Mouse (Mus musculus) urinary bladder, postnatal 14 days (tissue): ENCODE measurements at regions not wholly inside any gene's neighbourhood (a gene's known extent, or its start where the extent isn't known, plus 50 kb on each side); places are given as distances from the start of the nearest gene placed in this dataset.
"Not testable (repeated sequence)": the region's sequence is repeated elsewhere in the genome, so short reads cannot be mapped to it uniquely, and the experiment has no call there.

ENCODE experiments used
- DNase-seq: peaks from one replicate; pipeline ENCODE4 v3.0.0; 2021; ENCODE audit warnings: low spot score

DNA sequence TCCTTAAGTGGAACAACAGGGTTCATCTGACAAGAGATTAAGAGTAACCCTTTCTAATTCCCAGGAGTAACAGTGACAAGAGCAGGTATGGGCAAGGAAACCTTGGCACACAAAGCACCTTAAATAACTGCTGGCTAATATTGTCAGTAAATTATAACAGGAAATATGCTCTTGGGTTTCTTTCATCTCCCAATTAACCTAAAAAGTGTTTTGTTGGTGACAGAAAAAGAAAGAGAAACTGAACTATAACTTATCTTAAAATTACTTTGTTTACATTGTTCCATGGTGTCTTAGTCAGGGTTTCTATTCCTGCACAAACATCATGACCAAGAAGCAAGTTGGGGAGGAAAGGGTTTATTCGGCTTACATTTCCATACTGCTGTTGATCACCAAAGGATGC is 170.0 kb upstream of the Ngly1 start:
- DNase-seq = no peak

- not testable (repeated sequence) for DNase-seq
Observed at GRCm38 (mm10) chr14:16087231-16087630, 161.8 kb upstream of the Ngly1 start.

DNA sequence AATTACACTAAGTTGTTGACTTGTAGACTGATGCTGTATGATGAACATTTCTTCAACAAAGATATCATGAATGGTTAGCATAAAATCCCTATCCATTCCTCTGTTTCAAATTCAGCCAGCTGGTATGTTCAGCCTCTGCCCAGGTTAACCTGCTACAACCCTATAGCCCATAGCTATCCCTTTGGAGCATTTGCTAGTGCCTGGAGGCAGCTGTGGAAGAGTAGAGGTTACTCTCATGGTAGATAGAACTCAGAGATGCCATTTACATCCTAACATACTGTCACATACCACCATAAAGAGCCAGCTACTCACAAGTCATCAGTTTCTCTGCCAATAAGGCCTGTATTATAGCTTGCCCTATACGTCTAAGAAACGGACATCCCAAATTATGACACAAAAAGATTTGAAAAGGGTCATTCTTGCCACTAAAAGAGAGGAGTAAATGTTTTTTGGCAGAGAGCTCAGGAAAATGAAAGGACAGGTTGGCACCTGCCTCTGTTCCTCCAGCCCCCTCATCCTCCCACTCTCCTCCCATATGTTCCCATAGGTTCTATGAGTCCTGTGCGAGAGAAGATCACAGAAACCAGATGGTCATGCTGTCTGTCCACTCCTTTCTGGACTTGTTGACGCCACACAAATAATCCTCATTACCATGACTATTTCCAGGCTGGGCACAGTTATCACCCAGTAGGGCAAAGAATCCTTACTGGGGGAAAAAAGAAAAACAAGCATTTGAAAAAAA is 156.5 kb upstream of the Ngly1 start:
- no peak for DNase-seq

DNA sequence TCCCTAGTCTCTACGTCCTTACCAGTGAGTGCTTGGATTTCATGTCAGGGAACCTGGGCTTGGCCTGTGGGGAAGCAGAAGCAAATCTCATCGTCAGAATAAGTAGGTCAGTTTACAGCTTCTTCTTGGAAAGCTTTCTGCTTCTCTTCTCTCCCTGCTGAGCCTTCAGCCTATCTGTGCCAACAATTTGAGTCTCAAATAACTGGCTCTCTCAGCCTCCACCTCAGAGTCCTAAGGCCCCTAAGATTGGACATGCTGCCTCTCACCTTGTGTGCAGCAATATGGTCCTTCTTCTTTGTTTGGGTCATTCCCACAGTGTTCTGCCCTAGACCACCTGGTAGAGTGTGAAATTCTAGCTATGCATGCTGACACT is 156.0 kb upstream of the Ngly1 start:
- no peak for DNase-seq

GRCm38 (mm10) chr14:16109414-16109813 is 139.7 kb upstream of the Ngly1 start:
- DNase-seq = no peak

- DNase-seq = no peak
Observed at GRCm38 (mm10) chr14:16132672-16133071, 116.4 kb upstream of the Ngly1 start.

DNA sequence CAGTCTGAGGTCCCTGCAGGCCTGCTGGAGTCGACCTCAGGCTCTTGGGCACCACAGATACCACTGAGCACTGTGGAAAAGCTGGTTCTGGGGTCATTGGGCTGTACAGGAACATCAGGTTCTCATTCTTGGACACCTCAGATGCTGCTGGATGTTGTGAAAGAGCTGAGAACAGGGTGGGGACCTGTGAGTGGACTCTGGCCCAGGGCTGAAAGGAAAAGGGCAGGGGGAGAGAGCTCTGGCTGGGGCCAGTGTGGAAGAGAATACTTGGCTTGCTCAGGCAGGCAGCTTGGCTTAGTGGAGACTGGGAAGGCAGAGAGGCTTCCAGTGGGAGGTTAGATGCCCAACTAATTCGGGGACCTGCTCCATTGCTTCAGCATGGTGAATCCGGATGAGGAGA is 115.7 kb upstream of the Ngly1 start:
- DNase-seq = no peak

GRCm38 (mm10) chr14:16136187-16136586 is 112.9 kb upstream of the Ngly1 start:
- DNase-seq = no peak

- no peak for DNase-seq
Observed at GRCm38 (mm10) chr14:16144299-16144698, 104.8 kb upstream of the Ngly1 start.

DNA sequence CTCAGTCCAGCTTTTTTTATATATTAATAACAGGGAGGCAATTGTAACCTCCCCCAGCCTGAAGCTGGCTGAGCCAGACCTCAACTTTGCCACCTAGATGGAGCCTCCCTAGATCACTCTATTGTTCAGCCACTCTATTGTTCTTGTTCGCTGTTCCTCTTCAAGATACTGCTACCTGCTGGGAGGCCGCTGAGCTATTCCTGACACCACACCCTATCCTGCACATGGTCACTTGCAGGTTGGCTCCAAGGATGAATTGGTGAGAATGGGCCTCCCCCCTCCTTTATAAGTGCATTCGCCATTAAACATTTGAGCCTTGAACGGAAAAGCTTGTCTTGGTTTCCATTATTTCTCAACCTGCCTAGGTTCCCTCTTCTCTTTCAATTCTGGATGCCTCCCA is 102.3 kb upstream of the Ngly1 start:
- no peak for DNase-seq

DNA sequence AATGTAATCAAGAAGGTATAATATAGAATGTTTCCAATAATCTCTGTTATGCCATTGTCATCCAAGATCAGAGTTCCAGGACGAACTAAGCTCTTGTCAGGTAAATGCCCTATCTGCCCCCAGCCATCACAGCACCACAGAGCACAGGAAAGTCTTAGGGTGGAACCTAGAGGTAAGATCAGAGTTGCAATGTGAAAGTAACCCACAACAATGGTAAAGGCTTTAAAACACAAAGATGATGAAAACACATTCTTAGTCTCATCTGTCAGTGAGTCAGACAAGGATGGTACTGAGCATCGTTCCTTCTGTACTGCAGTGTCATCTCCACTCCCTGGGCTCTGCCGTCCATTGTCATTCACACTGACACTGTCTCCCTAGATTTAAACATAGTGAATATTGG is 97.3 kb upstream of the Ngly1 start:
- no peak for DNase-seq

GRCm38 (mm10) chr14:16152702-16153101 is 96.4 kb upstream of the Ngly1 start:
- no peak for DNase-seq

DNA sequence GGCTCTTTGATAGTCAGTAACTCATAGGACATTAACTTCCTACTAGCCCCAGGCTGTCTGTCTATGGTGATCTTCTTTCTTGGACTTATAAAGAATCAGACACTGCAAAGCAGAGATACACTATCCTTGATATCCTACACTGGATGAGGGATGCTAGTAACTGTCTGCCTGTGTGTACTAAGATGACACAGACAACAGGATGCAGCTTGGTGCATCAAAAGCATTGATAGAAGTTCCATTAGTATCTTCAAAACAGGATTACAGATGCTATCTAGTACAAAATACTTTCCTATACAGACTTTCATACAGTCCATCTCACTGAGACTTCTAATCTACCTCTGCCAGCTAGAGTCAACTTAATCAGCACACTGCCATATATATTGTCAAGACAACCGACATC is 94.0 kb upstream of the Ngly1 start:
- DNase-seq = no peak

GRCm38 (mm10) chr14:16170226-16170625 is 78.9 kb upstream of the Ngly1 start:
- no peak for DNase-seq

- DNase-seq = no peak
Observed at GRCm38 (mm10) chr14:16172261-16172660, 76.8 kb upstream of the Ngly1 start.

DNA sequence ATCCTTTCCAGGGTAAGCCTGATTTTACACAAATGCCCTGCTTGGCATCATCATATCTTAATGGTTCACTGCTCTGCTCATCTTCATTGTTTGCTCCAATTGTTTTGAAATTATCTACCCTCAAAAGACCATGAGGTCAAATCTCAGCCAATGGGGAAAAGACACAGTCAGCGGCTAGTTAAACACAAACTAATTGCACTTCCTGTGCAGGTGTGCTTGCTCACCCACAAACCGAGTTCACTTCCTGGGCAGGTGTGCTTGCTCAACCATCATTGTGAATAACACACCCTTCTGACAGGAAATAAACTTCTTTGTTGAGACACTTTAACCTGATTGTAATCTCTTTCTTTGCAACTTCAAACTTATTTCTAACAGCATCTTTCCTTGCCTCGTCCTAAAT is 75.8 kb upstream of the Ngly1 start:
- no peak for DNase-seq

DNA sequence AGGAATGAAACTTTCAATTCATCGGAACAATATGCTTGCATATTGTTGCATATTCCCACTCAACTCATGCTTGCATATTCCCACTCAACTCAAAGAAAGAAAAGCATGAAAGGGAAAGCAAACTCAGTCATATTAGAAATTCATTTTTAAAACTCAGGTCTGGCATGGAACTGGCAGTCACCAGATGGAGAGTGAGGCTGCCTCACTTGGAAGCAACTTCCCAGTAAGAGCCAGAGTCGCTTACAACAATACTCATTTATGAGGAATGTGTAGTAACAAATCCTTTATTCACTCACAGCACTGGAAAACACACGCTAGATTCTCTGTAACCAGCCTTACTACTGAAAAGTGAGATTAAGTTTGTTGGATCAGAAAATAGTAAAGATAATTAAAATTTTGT is 70.9 kb upstream of the Ngly1 start:
- no peak for DNase-seq

- DNase-seq = no peak
Observed at GRCm38 (mm10) chr14:16181822-16182221, 67.3 kb upstream of the Ngly1 start.

DNA sequence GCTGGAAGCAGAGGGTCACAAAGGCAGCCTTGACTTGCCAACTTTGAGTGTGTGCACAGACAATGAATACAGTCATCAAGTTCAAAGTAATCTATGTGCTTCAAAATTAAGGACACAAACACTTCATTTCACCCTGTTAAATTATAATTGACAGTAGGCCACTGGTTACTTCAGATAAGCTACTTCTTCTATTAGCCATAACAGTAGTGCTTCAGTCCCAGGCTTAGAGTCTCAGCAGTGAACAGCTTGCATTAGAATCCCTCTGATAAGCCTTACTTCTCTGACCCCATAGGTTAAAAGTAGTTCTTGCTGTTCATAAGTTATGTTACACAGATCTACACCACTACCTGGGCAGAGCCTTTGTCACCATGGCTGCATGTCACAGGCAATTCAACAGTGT is 63.8 kb upstream of the Ngly1 start:
- DNase-seq = no peak
